Mouse (Mus musculus) layer of hippocampus, adult 18-20 months (tissue): Measurements from ENCODE around the gene Prrg2. TPM values are rescaled to one million over a fixed set of nuclear protein-coding genes. Genes with fewer than 3 reads are reported as not detected.

Source experiments
- DNase-seq, 2 experiments: peaks; one replicate each; pipeline ENCODE4 v3.0.0; 2022; ENCODE audit warnings: low spot score in 2 of 2
- total RNA-seq, 2 experiments: library from RNA; stranded (reverse); gene quantifications; 2 replicates each; pipeline ENCODE4 v1.2.3; 2021

The Prrg2 gene
- total RNA-seq, 2 experiments from 2014 or later, result 5.9 TPM

DNA sequence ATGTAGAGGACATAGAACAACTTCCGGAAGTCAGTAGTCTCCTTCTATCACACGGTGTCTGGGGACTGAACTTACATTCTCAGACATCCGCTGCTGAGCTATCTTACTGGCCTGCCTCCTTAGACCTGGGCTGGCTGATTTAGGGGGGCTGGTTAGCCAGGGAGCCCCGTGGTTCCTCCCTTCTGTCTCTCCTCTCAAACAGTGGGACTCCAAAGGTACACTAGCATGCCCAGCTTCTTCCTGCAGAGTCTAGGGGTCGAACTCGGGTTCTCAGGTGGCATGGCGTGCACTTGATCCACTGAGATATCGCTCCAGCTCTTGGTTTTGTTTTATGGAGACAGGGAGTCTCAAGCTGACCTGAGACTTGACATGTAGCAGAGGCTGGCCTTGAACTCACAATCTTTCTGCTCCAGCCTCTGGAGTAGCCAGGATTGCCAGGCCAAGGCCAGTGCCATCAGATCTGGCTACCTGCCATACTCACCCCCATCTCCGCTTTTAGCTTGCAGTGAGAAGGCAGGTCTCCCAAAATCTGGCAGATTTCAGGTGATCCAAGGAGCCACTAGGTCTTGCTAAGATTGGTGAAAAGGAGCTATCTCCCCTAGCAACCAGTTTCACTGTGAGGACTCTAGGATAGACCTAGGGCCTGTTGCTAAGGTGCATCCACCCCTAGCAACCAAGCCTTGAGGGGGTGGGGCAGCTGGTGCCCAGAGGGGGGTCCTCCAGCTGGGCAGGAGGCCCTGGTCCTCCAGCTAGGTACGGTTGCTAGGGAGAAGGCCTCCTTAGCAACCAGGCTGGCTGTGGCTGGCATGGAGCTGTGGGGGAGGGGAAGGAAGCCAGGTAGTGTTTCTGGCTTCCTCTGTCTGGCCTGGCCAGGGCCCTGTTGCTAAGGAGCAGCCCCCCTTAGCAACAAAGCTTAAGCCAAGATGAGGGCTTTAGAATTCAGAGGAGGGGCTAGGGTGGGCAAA is 3.6 kb downstream of the Prrg2 start:
- no peak for DNase-seq

- DNase-seq, result no peak
Measured at GRCm38 (mm10) chr7:45056972-45057348, 5.5 kb downstream of the Prrg2 start.

DNA sequence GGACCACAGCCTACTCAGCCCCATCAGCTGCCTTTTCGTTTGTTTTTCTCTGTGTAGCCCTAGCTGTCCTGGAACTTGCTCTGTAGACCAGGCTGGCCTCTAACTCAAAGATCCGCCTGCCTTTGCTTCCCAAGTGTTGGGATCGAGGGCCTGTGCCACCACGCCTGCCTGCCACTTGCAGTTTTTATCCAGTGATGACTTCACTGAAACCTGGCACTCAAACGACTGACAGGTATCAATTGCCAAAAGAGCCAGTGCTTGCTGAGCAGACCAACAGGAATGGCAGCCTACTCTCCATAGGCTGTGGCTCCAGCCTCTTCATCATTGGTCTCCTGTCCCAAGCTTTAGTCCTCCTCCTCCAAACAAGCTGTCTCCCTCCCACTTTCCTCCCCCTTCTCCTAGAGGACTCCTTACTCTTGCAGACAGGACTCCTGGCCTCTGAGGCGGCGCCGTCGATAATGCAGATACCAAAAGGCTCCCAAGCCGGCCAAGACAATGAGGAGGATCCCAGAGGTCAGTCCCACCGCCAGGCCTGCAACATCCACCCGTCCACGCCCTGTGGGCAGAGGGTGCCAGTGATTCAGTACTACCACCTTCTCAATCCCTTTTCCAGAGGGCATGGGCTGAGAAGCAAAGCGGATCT is 6.0 kb downstream of the Prrg2 start:
- DNase-seq, result no peak

DNA sequence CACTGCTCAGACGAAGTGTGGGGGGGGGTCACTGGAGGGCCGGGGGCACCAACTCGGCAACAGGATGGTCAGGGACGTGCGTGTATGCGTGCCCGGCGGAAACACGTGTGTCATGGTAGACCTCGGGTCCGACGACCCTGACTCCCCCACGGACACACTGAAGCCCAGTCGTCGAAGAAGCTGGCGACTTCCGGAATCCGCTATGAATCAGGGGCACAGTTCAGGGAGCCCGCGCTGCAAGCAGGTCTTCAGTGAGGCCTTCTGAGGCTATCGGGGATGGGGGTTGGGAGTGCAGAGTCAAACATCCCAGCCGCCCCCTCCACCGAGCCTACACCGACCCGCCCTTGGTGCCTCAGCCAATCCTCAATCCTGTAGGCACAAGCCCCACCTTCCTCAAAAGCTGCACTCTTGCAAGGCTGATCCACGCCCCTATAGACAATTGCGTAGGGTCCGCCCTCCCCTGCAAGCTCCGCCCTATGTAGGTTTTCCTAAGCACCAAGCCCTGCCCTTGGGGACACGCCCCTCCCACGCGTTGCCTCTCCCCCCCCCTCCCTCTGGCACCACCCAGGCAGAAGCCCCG is 8.5 kb downstream of the Prrg2 start:
- DNase-seq, result peak; percentile 91 to 96

DNA sequence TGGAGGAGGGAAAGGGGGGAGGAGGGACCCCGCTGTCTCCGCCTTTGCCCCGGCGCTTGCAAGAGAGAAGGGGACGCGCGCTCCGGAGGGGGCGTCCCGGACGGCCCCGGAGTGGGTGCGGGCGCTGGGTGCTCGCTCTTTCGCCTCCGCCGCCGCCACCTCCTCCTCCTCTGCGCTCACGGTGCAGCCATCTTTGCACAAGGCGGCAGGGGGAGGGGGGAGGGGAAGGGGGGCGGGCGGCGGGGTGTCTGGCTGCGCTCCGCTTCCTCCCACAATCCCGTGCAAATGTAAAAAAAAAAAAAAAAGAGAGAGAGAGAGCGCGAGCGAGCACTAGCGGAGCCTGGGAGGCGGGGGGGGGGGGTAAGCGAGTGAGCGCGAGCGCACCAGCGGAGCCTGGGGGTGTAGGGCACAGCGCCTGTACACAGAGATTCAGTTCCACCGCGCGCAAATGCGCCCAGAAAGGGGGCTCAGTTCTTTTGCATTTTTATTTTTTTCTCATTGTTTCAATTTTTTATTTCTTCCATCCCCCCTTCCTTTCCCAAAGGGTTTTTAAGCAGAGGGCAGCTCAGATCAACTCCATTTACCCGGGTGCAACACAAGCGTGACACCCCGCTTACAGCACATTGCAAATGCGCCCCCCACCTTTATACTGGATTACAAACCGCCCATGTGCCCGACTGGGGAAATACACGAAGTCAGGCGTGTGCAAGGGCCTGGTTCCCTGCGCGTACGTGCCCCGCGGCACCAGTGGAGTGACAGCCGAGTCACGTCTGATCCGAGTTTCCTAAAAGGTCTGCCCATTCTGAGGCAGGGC is 9.2 kb downstream of the Prrg2 start:
- DNase-seq, result peak; percentile 63 to 81

- DNase-seq, result no peak
Measured at GRCm38 (mm10) chr7:45052862-45053116, 9.7 kb downstream of the Prrg2 start, which contains the start of gene Prr12. Prr12 (minus strand) TSS chr7:45052881.

GRCm38 (mm10) chr7:45052181-45052861 is 10.2 kb downstream of the Prrg2 start:
- peak; percentile 50 to 56 for DNase-seq

DNA sequence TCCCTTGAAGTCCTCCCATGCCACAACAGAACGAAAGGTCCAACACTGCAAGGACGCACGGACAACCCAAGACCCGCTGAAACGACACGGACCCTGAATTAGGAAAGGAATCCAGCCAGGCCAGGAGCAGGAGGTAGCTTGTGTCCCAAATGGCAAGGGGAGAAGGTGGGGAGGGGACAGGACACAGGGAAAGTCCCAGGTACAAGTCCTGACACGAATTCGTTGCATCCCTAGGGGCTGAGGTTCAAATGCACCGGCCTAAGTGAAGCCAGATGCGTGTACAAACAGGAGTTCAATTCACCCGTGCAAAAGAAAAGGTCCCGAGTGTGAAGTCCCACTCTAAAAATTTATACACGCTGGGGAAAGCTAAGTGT is 10.9 kb downstream of the Prrg2 start:
- no peak for DNase-seq

GRCm38 (mm10) chr7:45050945-45051600 is 11.4 kb downstream of the Prrg2 start:
- peak; percentile 57 to 85 for DNase-seq

DNA sequence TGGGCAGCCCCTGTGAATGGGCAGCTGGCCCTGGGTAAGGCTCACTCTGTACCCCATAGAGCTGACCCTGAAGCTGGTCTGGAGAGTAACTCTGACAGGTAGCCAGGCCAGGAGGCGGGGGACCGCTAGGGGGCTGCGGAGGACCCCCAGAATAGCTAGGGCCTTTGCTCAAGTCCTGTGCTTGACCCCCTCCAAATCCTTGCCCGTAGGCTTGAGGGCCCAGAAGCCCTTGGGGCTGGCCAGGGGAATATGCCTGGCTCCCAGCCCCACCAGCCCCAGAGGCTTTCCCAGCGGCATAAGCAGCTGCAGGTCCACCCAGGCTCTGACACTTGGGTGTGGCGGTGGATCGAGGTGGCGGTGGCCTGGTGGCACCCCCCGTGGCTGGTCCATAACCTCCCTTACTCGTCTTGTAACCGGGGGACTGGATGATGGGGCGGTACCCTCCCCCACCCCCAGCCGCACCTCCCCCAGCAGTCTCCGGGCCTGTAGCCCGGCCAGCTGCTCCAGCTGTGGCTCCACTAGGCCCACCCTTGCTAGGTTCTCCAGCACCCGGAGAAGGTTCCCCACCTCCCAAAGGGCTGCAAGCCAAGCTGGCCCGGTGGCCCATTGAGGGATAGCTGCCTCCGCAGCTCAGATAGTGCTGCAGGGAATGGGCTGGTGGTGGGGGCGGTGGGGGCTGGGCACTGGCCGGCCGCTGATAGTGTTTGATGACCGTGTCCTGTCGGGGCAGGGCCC is 13.4 kb downstream of the Prrg2 start:
- no peak for DNase-seq

- DNase-seq, result no peak
Measured at GRCm38 (mm10) chr7:45048001-45048890, 14.2 kb downstream of the Prrg2 start.

GRCm38 (mm10) chr7:45047491-45047890 is 15.0 kb downstream of the Prrg2 start:
- DNase-seq, result no peak

- no peak for DNase-seq
Measured at GRCm38 (mm10) chr7:45046853-45047350, 15.6 kb downstream of the Prrg2 start.

DNA sequence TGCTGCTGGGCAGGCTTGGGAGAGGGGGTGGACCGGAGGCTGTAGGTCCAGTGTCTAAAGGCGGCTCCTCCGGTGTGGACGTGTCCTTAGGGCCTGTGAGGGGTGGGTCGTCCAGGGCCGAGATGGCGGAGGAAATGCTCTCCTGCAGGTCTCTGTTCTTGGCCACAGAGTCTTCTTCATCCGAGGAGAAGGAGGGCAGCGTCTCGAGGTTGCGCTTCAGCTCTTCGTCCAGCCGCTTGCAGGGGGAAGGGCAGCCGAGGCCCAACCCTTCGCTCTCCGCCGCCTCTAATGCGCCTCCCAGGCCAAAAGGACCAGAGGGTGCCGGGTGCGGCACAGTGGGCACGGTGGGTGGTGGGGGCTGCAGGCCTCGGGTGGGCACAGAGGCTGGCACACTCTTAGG is 16.7 kb downstream of the Prrg2 start:
- no peak for DNase-seq

DNA sequence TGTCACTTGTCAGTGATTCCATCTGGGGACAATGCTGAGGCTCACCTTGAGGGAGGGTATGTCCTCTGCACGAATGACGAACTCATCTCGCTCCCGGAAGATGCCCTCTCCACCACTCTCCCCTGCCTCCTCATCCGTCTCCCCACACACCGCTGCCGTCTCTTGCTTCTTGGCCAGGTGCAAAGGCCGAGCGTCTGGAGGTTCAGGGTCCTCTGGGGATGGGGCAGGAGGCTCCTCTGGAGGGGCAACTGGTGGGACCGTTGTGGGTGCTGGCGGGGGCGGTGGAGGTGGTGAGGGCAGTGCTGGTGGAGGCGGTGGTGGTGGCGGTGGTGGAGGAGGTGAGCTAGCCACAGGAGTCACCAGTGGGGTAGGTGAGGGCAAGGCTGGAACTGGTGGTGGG is 19.2 kb downstream of the Prrg2 start:
- DNase-seq, result no peak

DNA sequence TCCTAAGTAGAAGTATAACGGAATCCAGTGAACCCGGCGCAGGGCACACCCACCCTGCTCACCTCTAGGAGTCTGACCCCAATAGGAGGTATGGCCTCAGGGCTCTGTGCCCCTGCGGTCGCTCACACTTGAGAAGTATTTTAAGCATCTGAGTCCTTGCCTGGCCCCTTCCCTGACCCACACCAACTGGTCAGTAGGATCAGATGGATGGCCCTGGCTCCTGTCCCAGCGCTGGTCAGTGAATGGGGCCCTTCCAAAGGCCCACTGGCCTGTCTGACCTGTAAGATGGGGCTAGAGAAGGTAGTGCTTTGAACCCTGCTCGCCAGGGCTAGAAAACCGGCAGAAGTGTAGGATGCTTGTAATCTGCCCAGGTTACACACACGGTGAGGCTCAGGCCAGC is 21.6 kb downstream of the Prrg2 start:
- DNase-seq, result no peak

DNA sequence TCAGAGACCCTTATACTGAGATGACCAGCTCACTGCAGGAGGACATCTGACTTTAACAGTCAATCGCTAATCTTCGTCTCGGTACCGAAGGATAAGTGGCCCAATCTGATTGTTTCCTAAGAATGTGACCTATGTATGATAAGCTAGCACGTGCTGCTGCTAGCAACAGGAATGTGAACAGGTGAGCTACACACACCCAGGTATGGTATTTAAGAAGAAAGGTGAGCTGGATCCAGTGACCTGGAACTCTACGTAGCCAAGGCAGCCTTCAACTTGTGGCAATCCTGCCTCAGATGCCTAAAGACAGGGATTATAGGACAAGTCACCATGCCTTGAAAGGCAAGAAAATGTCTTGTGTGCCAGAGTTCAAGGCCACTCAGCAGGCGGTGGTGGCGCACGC is 24.1 kb downstream of the Prrg2 start:
- no peak for DNase-seq

GRCm38 (mm10) chr7:45037720-45038361 is 24.6 kb downstream of the Prrg2 start:
- peak in 1 of 2 experiments; percentile 53 for DNase-seq
